Comparison of ENCODE assay signal across 23 mouse cellular contexts in genomic region chr12:29657870-29658269, GRCm38 (mm10).
DNase-seq lines count a peak whose midpoint lies in the region; ATAC-seq lines count a peak whose summit lies in the region.
"Had no signal": no experiment of that assay in that cellular context is flagged by ENCODE, and none has a peak within 500 bp of the region (broad histone marks: within the 10 kb centered on the region; RNA-seq: fewer than 3 reads in every experiment).

No protein-coding gene starts in this region.

- DNase-seq in forebrain, embryonic 10.5 days (ENCODE audit: extremely low spot score, low spot score), result no peak
- DNase-seq in hindbrain, embryonic 14.5 days (ENCODE audit: low spot score), result no peak
- DNase-seq in hindbrain, embryonic 11.5 days (ENCODE audit: low spot score), result no peak
- DNase-seq in midbrain, embryonic 14.5 days, result no peak
- DNase-seq in midbrain, embryonic 11.5 days (ENCODE audit: low spot score, missing footprints), result no peak
- DNase-seq in brain, adult 2 months (ENCODE audit: low read depth, low spot score), result peak; percentile 69
- DNase-seq: adrenal gland, adult 8-10 months; cerebellum, adult 9-10 months; cerebellum, postnatal 36 days; gastrocnemius, adult 2 months; gastrocnemius, postnatal 36 days; heart, adult 2 months; heart, postnatal 10 days; kidney, adult 11 months; kidney, postnatal 14 days; liver, postnatal 0 days; lung, postnatal 36 days; thymus, postnatal 4 days had no signal

- no peaks in the 10 kb centered on the region for H3K9me3 ChIP-seq in forebrain, embryonic 15.5 days
- no peaks in the 10 kb centered on the region for H3K9me3 ChIP-seq in forebrain, embryonic 10.5 days
- H3K9me3 ChIP-seq in hindbrain, embryonic 14.5 days (ENCODE audit: control insufficient read depth, low read length), result no peaks in the 10 kb centered on the region
- no peaks in the 10 kb centered on the region for H3K9me3 ChIP-seq in hindbrain, embryonic 11.5 days (ENCODE audit: control insufficient read depth, low read length)
- no peaks in the 10 kb centered on the region for H3K9me3 ChIP-seq in midbrain, embryonic 14.5 days (ENCODE audit: control insufficient read depth, low read length)
- no peaks in the 10 kb centered on the region for H3K9me3 ChIP-seq in midbrain, embryonic 11.5 days (ENCODE audit: control insufficient read depth, low read length)
- H3K9me3 ChIP-seq: heart, embryonic 13.5 days; liver, embryonic 12.5 days had no signal

- WGBS in forebrain, embryonic 15.5 days, result 66% methylated on average over 2 of the region's 2 CpGs
- 76% methylated on average over 2 of the region's 2 CpGs for WGBS in forebrain, embryonic 10.5 days
- 68% methylated on average over 2 of the region's 2 CpGs for WGBS in hindbrain, embryonic 14.5 days
- WGBS in hindbrain, embryonic 11.5 days, result 72% methylated on average over 2 of the region's 2 CpGs
- whole genome bisulfite sequencing in midbrain, embryonic 14.5 days, result 80% methylated on average over 2 of the region's 2 CpGs
- 82% methylated on average over 2 of the region's 2 CpGs for whole genome bisulfite sequencing in midbrain, embryonic 11.5 days

- no peaks in the 10 kb centered on the region for H3K36me3 ChIP-seq in forebrain, embryonic 15.5 days
- H3K36me3 ChIP-seq in forebrain, embryonic 10.5 days (replicated peaks), result no peaks in the 10 kb centered on the region
- H3K36me3 ChIP-seq in hindbrain, embryonic 14.5 days (replicated peaks; ENCODE audit: control insufficient read depth, insufficient read depth), result no peaks in the 10 kb centered on the region
- no peaks in the 10 kb centered on the region for H3K36me3 ChIP-seq in hindbrain, embryonic 11.5 days (ENCODE audit: control insufficient read depth, insufficient read depth, low read length)
- no peaks in the 10 kb centered on the region for H3K36me3 ChIP-seq in midbrain, embryonic 14.5 days (ENCODE audit: control insufficient read depth, insufficient read depth, low read length)
- no peaks in the 10 kb centered on the region for H3K36me3 ChIP-seq in midbrain, embryonic 11.5 days (ENCODE audit: control insufficient read depth, insufficient read depth, low read length)
- H3K36me3 ChIP-seq: G1E; heart, embryonic 13.5 days; liver, embryonic 12.5 days had no signal

- H3K9ac ChIP-seq in forebrain, embryonic 15.5 days (replicated peaks), result no peak overlapping the region
- H3K9ac ChIP-seq in hindbrain, embryonic 14.5 days, result no peak overlapping the region
- H3K9ac ChIP-seq in hindbrain, embryonic 11.5 days (ENCODE audit: low read depth, low read length), result no peak overlapping the region
- no peak overlapping the region for H3K9ac ChIP-seq in midbrain, embryonic 14.5 days (replicated peaks; ENCODE audit: low read length)
- no peak overlapping the region for H3K9ac ChIP-seq in midbrain, embryonic 11.5 days (ENCODE audit: low read length)
- H3K9ac ChIP-seq: heart, embryonic 13.5 days; liver, embryonic 12.5 days; liver, postnatal 0 days had no signal

- no peak overlapping the region for H3K4me3 ChIP-seq in forebrain, embryonic 15.5 days
- H3K4me3 ChIP-seq in forebrain, embryonic 10.5 days, result no peak overlapping the region
- no peak overlapping the region for H3K4me3 ChIP-seq in hindbrain, embryonic 14.5 days (replicated peaks; ENCODE audit: low read length)
- H3K4me3 ChIP-seq in hindbrain, embryonic 11.5 days (ENCODE audit: low read depth, low read length), result no peak overlapping the region
- no peak overlapping the region for H3K4me3 ChIP-seq in midbrain, embryonic 14.5 days (replicated peaks; ENCODE audit: low read depth, low read length)
- H3K4me3 ChIP-seq in midbrain, embryonic 11.5 days (ENCODE audit: low read depth, low read length), result no peak overlapping the region
- H3K4me3 ChIP-seq: gastrocnemius, adult 2 months; heart, adult 2 months; heart, embryonic 13.5 days; liver, embryonic 12.5 days had no signal

- no peak for ATAC-seq in forebrain, embryonic 15.5 days (replicated peaks)
- ATAC-seq in hindbrain, embryonic 14.5 days (ENCODE audit: low FRiP score), result no peak
- no peak for ATAC-seq in hindbrain, embryonic 11.5 days (ENCODE audit: low FRiP score)
- no peak for ATAC-seq in midbrain, embryonic 14.5 days (ENCODE audit: low FRiP score, low TSS enrichment)
- ATAC-seq in midbrain, embryonic 11.5 days (ENCODE audit: low FRiP score), result no peak
- ATAC-seq: inflammation-experienced regulatory T-cells, adult 6 months; liver, embryonic 12.5 days; liver, postnatal 0 days had no signal

- peak overlapping the region; percentile 95 for H3K27ac ChIP-seq in forebrain, embryonic 15.5 days (replicated peaks)
- no peak overlapping the region for H3K27ac ChIP-seq in forebrain, embryonic 10.5 days
- H3K27ac ChIP-seq in hindbrain, embryonic 14.5 days, result 0 out of 2 replicates have a peak overlapping the region, but pooled peaks have one; percentile 33
- H3K27ac ChIP-seq in hindbrain, embryonic 11.5 days (ENCODE audit: low read depth, low read length), result no peak overlapping the region
- H3K27ac ChIP-seq in midbrain, embryonic 14.5 days (replicated peaks; ENCODE audit: low read depth, low read length), result peak overlapping the region; percentile 53; the same call in 1 of the 2 replicates
- no peak overlapping the region for H3K27ac ChIP-seq in midbrain, embryonic 11.5 days (ENCODE audit: low read depth, low read length)
- H3K27ac ChIP-seq: gastrocnemius, adult 2 months; heart, adult 2 months; heart, embryonic 13.5 days; liver, embryonic 12.5 days had no signal

- H3K4me1 ChIP-seq in forebrain, embryonic 15.5 days, result peaks cover 48% of the 10 kb centered on the region
- H3K4me1 ChIP-seq in forebrain, embryonic 10.5 days, result peaks cover 6% of the 10 kb centered on the region
- H3K4me1 ChIP-seq in hindbrain, embryonic 14.5 days (replicated peaks; ENCODE audit: control insufficient read depth, insufficient read depth, low read length), result peaks cover 51% of the 10 kb centered on the region
- 0 out of 2 replicates have a peak, but pooled peaks cover 2% of the 10 kb centered on the region for H3K4me1 ChIP-seq in hindbrain, embryonic 11.5 days (replicated peaks; ENCODE audit: control insufficient read depth, insufficient read depth, low read length)
- H3K4me1 ChIP-seq in midbrain, embryonic 14.5 days (ENCODE audit: control insufficient read depth, insufficient read depth, low read length), result peaks cover 49% of the 10 kb centered on the region
- H3K4me1 ChIP-seq in midbrain, embryonic 11.5 days (ENCODE audit: control insufficient read depth, insufficient read depth, low read length), result no peaks in the 10 kb centered on the region
- H3K4me1 ChIP-seq: liver, embryonic 12.5 days had no signal

- no peak overlapping the region for H3K4me2 ChIP-seq in forebrain, embryonic 15.5 days (replicated peaks)
- no peak overlapping the region for H3K4me2 ChIP-seq in hindbrain, embryonic 14.5 days (replicated peaks)
- H3K4me2 ChIP-seq in hindbrain, embryonic 11.5 days (replicated peaks; ENCODE audit: low read depth, low read length), result no peak overlapping the region
- H3K4me2 ChIP-seq in midbrain, embryonic 14.5 days (ENCODE audit: low read length), result no peak overlapping the region
- H3K4me2 ChIP-seq in midbrain, embryonic 11.5 days, result no peak overlapping the region
- H3K4me2 ChIP-seq: heart, embryonic 13.5 days; liver, embryonic 12.5 days had no signal

- H3K27me3 ChIP-seq in forebrain, embryonic 15.5 days, result no peaks in the 10 kb centered on the region
- peaks cover 16% of the 10 kb centered on the region for H3K27me3 ChIP-seq in forebrain, embryonic 10.5 days (ENCODE audit: poor library complexity, severe bottlenecking)
- H3K27me3 ChIP-seq in hindbrain, embryonic 14.5 days (ENCODE audit: control insufficient read depth, insufficient read depth, low read length), result no peaks in the 10 kb centered on the region
- no peaks in the 10 kb centered on the region for H3K27me3 ChIP-seq in hindbrain, embryonic 11.5 days (ENCODE audit: control insufficient read depth, insufficient read depth, low read length)
- H3K27me3 ChIP-seq in midbrain, embryonic 14.5 days (ENCODE audit: control insufficient read depth, insufficient read depth, low read length), result no peaks in the 10 kb centered on the region
- no peaks in the 10 kb centered on the region for H3K27me3 ChIP-seq in midbrain, embryonic 11.5 days (ENCODE audit: control insufficient read depth, insufficient read depth, low read length)
- H3K27me3 ChIP-seq: liver, embryonic 12.5 days had no signal

Comparison
In these comparisons a context has a peak if more than half of its experiments do, and no peak if none do; other contexts are left out.
1. H3K27ac ChIP-seq: peak in forebrain, embryonic 15.5 days (single experiment), hindbrain, embryonic 14.5 days (single experiment) and midbrain, embryonic 14.5 days (single experiment); none in forebrain, embryonic 10.5 days (single experiment), hindbrain, embryonic 11.5 days (single experiment) and midbrain, embryonic 11.5 days (single experiment).